Mouse (Mus musculus) liver, embryonic 12.5 days (tissue): ENCODE measurements around the gene Fadd. TPM values are rescaled to one million over a fixed set of nuclear protein-coding genes. Genes with fewer than 3 reads are reported as not detected.

ENCODE experiments used
- polyA plus RNA-seq: library from polyadenylated mRNA; unstranded; fragments of >200 nt; fragmentation: Nextera tagmentation; extraction: Ambion mirVana; gene quantifications from 2 replicates; pipeline ENCODE4 v1.2.1, GENCODE M21; 2016

The Fadd gene
- polyA plus RNA-seq, 1 experiment from 2014 or later = 8.0 TPM

Other genes with a start within 250 kb of the Fadd start
- 61.7 and 65.3 TPM in 2 replicates for gene Cttn, start 111.5 kb downstream of the Fadd start, polyA plus RNA-seq
- 29.1 and 29.9 TPM in 2 replicates for gene Ppfia1, start 28.7 kb downstream of the Fadd start, polyA plus RNA-seq
- gene Ano1, start 169.5 kb upstream of the Fadd start, polyA plus RNA-seq = 5.7 and 7.2 TPM in 2 replicates